ENCODE assay signal across 9 mouse cellular contexts in genomic region chr1:36737300-36737699, GRCm38 (mm10). TPM values are rescaled to one million over a fixed set of nuclear protein-coding genes. Genes with fewer than 3 reads are reported as not detected.
DNase-seq lines count a peak whose midpoint lies in the region; TF ChIP-seq lines count a peak whose summit lies in the region.
"Had no signal": no experiment of that assay in that cellular context is flagged by ENCODE, and none has a peak within 500 bp of the region (broad histone marks: within the 10 kb centered on the region; RNA-seq: fewer than 3 reads in every experiment).

No protein-coding gene starts in this region.

- peak; percentile 83 for DNase-seq in adrenal gland, postnatal 25 days
- peak; percentile 81 for DNase-seq in embryonic facial prominence, embryonic 10.5 days (ENCODE audit: low spot score)
- peak; percentile 86 for DNase-seq in heart, embryonic 10.5 days (ENCODE audit: low spot score)
- peak; percentile 93 for DNase-seq in layer of hippocampus, adult 11-12 months (ENCODE audit: low spot score)
- peak; percentile 87 for DNase-seq in lung, postnatal 10 days
- DNase-seq in right cerebral cortex, adult 18-20 months: peak; percentile 81
- DNase-seq in urinary bladder, postnatal 25 days (ENCODE audit: low spot score): peak; percentile 74

- H3K4me1 ChIP-seq in ES-Bruce4 (ENCODE audit: control insufficient read depth, insufficient read depth, low read length): peaks cover under 1% of the 10 kb centered on the region
- H3K4me1 ChIP-seq in embryonic facial prominence, embryonic 10.5 days: no peaks in the 10 kb centered on the region
- no peaks in the 10 kb centered on the region for H3K4me1 ChIP-seq in heart, embryonic 10.5 days
- H3K4me1 ChIP-seq: lung, embryonic 15.5 days had no signal

- H3K4me3 ChIP-seq in ES-Bruce4 (ENCODE audit: low read depth, low read length): no peak overlapping the region
- no peak overlapping the region for H3K4me3 ChIP-seq in embryonic facial prominence, embryonic 10.5 days
- H3K4me3 ChIP-seq in heart, embryonic 10.5 days: no peak overlapping the region
- H3K4me3 ChIP-seq: lung, embryonic 15.5 days had no signal

- no peak overlapping the region for H3K9ac ChIP-seq in ES-Bruce4 (ENCODE audit: low read depth, poor library complexity, severe bottlenecking)
- H3K9ac ChIP-seq: lung, embryonic 15.5 days had no signal

- H3K27ac ChIP-seq in ES-Bruce4 (ENCODE audit: insufficient read depth, low read length): no peak overlapping the region
- no peak overlapping the region for H3K27ac ChIP-seq in embryonic facial prominence, embryonic 10.5 days (replicated peaks)
- H3K27ac ChIP-seq in heart, embryonic 10.5 days: no peak overlapping the region
- H3K27ac ChIP-seq: lung, embryonic 15.5 days had no signal

- peak; percentile 31 for TF ChIP-seq CTCF in ES-Bruce4 (IDR thresholded peaks at IDR 0.05; ENCODE audit: low read depth, low read length)

- no peaks in the 10 kb centered on the region for H3K36me3 ChIP-seq in ES-Bruce4 (ENCODE audit: control insufficient read depth, insufficient read depth, low read length, poor library complexity, severe bottlenecking)
- no peaks in the 10 kb centered on the region for H3K36me3 ChIP-seq in embryonic facial prominence, embryonic 10.5 days (replicated peaks)
- H3K36me3 ChIP-seq in heart, embryonic 10.5 days: no peaks in the 10 kb centered on the region
- H3K36me3 ChIP-seq: lung, embryonic 15.5 days had no signal

- whole genome bisulfite sequencing in embryonic facial prominence, embryonic 10.5 days: 14% methylated on average over 4 of the region's 4 CpGs
- WGBS in heart, embryonic 10.5 days: 7% methylated on average over 4 of the region's 4 CpGs

- TF ChIP-seq POLR2A in ES-Bruce4 (IDR thresholded peaks at IDR 0.05; ENCODE audit: insufficient read depth, low read length): no peak

- no peaks in the 10 kb centered on the region for H3K9me3 ChIP-seq in ES-Bruce4 (replicated peaks; ENCODE audit: control insufficient read depth, insufficient read depth, low read length, poor library complexity, severe bottlenecking)
- no peaks in the 10 kb centered on the region for H3K9me3 ChIP-seq in embryonic facial prominence, embryonic 10.5 days
- no peaks in the 10 kb centered on the region for H3K9me3 ChIP-seq in heart, embryonic 10.5 days
- H3K9me3 ChIP-seq: lung, embryonic 15.5 days had no signal

- H3K27me3 ChIP-seq in ES-Bruce4 (ENCODE audit: control insufficient read depth, insufficient read depth, low read length, poor library complexity, severe bottlenecking): no peaks in the 10 kb centered on the region
- peaks cover 15% of the 10 kb centered on the region for H3K27me3 ChIP-seq in embryonic facial prominence, embryonic 10.5 days (replicated peaks; ENCODE audit: low read depth, poor library complexity, severe bottlenecking)
- H3K27me3 ChIP-seq in heart, embryonic 10.5 days (ENCODE audit: insufficient read depth, poor library complexity, severe bottlenecking): peaks cover 23% of the 10 kb centered on the region; the same call in 1 of the 2 replicates
- H3K27me3 ChIP-seq: lung, embryonic 15.5 days had no signal

- no peak for TF ChIP-seq EP300 in ES-Bruce4 (IDR thresholded peaks at IDR 0.05; ENCODE audit: insufficient read depth, low read depth, low read length)

RNA-seq across cellular contexts. Expression of gene Actr1b, which starts 23.1 kb away (rescaled TPM):
- polyA plus RNA-seq in ES-Bruce4 (2011; ENCODE audit: insufficient read depth, insufficient read length, low read depth, missing spikeins): 83.3 and 85.3 TPM in 2 replicates
- 119 and 140 TPM in 2 replicates for total RNA-seq in adrenal gland, postnatal 25 days (2021)
- polyA plus RNA-seq in embryonic facial prominence, embryonic 10.5 days (2016; fragmentation: Nextera tagmentation; extraction: Ambion mirVana): 137 and 141 TPM in 2 replicates
- 126 and 133 TPM in 2 replicates for polyA plus RNA-seq in heart, embryonic 10.5 days (2016; fragmentation: Nextera tagmentation; extraction: Ambion mirVana)

RNA-seq across cellular contexts. Expression of gene Zap70, which starts 24.3 kb away (rescaled TPM):
- polyA plus RNA-seq in ES-Bruce4 (2011; ENCODE audit: insufficient read depth, insufficient read length, low read depth, missing spikeins): 0.68 and 1.5 TPM in 2 replicates
- total RNA-seq in adrenal gland, postnatal 25 days (2021): 0.58 and 1.5 TPM in 2 replicates
- polyA plus RNA-seq in embryonic facial prominence, embryonic 10.5 days (2016; fragmentation: Nextera tagmentation; extraction: Ambion mirVana): 0.24 and 0.31 TPM in 2 replicates
- polyA plus RNA-seq in heart, embryonic 10.5 days (2016; fragmentation: Nextera tagmentation; extraction: Ambion mirVana): 0.05 and 0.27 TPM in 2 replicates

RNA-seq across cellular contexts. Expression of gene 4933424G06Rik, which starts 27.4 kb away (rescaled TPM):
- 1.4 TPM in 1 of 2 replicates, not detected in the other for polyA plus RNA-seq in ES-Bruce4 (2011; ENCODE audit: insufficient read depth, insufficient read length, low read depth, missing spikeins)
- not detected in 2 replicates for total RNA-seq in adrenal gland, postnatal 25 days (2021)
- polyA plus RNA-seq in embryonic facial prominence, embryonic 10.5 days (2016; fragmentation: Nextera tagmentation; extraction: Ambion mirVana): not detected in 2 replicates
- polyA plus RNA-seq in heart, embryonic 10.5 days (2016; fragmentation: Nextera tagmentation; extraction: Ambion mirVana): not detected in 2 replicates
- polyA plus RNA-seq: lung, embryonic 15.5 days had no signal

RNA-seq across cellular contexts. Expression of gene Cox5b, which starts 46.1 kb away (rescaled TPM):
- polyA plus RNA-seq in ES-Bruce4 (2011; ENCODE audit: insufficient read depth, insufficient read length, low read depth, missing spikeins): 509 and 516 TPM in 2 replicates
- 788 and 983 TPM in 2 replicates for total RNA-seq in adrenal gland, postnatal 25 days (2021)
- 515 and 522 TPM in 2 replicates for polyA plus RNA-seq in embryonic facial prominence, embryonic 10.5 days (2016; fragmentation: Nextera tagmentation; extraction: Ambion mirVana)
- polyA plus RNA-seq in heart, embryonic 10.5 days (2016; fragmentation: Nextera tagmentation; extraction: Ambion mirVana): 894 and 1,099 TPM in 2 replicates

RNA-seq across cellular contexts. Expression of gene Fam178b, which starts 54.3 kb away (rescaled TPM):
- 8.9 and 9.8 TPM in 2 replicates for polyA plus RNA-seq in ES-Bruce4 (2011; ENCODE audit: insufficient read depth, insufficient read length, low read depth, missing spikeins)
- 0.67 TPM in 1 of 2 replicates, not detected in the other for total RNA-seq in adrenal gland, postnatal 25 days (2021)
- 0.57 and 0.65 TPM in 2 replicates for polyA plus RNA-seq in embryonic facial prominence, embryonic 10.5 days (2016; fragmentation: Nextera tagmentation; extraction: Ambion mirVana)
- 1.8 and 4.1 TPM in 2 replicates for polyA plus RNA-seq in heart, embryonic 10.5 days (2016; fragmentation: Nextera tagmentation; extraction: Ambion mirVana)
